Mouse (Mus musculus) cerebellum, adult 2 months (tissue): ENCODE results near the gene Foxo6. TPM values are rescaled to one million over a fixed set of nuclear protein-coding genes. Genes with fewer than 3 reads are reported as not detected.

ENCODE experiments used
- DNase-seq, 2 experiments: peaks; one replicate each; pipeline ENCODE4 v3.0.0; 2021
- H3K27ac ChIP-seq: fragments of 200-500 bp; 2 replicates; pipeline ENCODE4 v1.5.1; 2012; ENCODE audit warnings: low read length, control low read depth, inconsistent platforms; ENCODE audit not compliant: insufficient read depth
- H3K27me3 ChIP-seq: fragments of 200-500 bp; 2 replicates; pipeline ENCODE4 v1.6.1; 2012; ENCODE audit warnings: inconsistent platforms, mild to moderate bottlenecking, low read length, moderate library complexity; ENCODE audit not compliant: control insufficient read depth, insufficient read depth
- H3K4me1 ChIP-seq: fragments of 200-500 bp; 2 replicates; pipeline ENCODE4 v1.6.1; 2011; ENCODE audit warnings: low read length; ENCODE audit not compliant: control insufficient read depth, insufficient read depth
- H3K4me3 ChIP-seq: fragments of 200-500 bp; replicated peaks from 2 replicates; pipeline ENCODE3; 2011; ENCODE audit warnings: mild to moderate bottlenecking, low read depth, low read length, control low read depth; ENCODE audit not compliant: insufficient read depth
- CTCF ChIP-seq: fragments of 200-500 bp; IDR thresholded peaks from 2 replicates; pipeline ENCODE4 v1.5.1; 2011; ENCODE audit warnings: low read depth, mild to moderate bottlenecking, control low read depth, low read length, moderate library complexity, borderline replicate concordance; ENCODE audit not compliant: insufficient read depth
- POLR2A ChIP-seq: fragments of 200-500 bp; IDR thresholded peaks from 2 replicates; pipeline ENCODE4 v1.6.1; 2011; ENCODE audit warnings: low read length, control low read depth, borderline replicate concordance; ENCODE audit not compliant: insufficient read depth
- WGBS: fragments of 180-500 bp; shearing (Covaris S2); methylation state at CpG from one replicate; pipeline ENCODE4 v1.1.7; 2018; 5-methylcytosine and 5-hydroxymethylcytosine counted together
- polyA plus RNA-seq: library from polyadenylated mRNA; depleted of rRNA; stranded (reverse); fragments of >200 nt; gene quantifications from 2 replicates; pipeline ENCODE4 v1.2.3, GENCODE M21; 2012

Foxo6 gene
- polyA plus RNA-seq, 1 experiment: 2.0 TPM

DNA sequence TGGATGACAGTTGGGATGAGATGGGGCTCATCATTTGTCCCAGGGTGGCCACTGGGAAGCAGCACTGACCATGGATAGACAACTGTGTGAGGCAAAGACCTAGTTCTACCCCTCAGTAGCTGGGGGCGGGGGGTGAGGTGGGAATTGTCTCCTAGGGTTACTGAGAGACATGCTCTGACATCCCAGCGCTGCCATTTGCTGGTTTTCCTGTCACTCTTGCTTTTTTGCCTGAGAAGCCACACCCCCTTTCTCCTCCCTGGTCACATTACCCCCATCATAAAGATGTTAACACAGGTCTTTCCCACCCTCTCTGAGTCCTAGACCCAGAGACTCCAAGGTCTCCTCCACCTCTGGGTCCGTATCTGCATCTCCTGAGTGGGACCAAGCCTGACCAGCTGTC lies 47.7 kb downstream of the Foxo6 start:
- no peak for DNase-seq
- no peak overlapping the region for H3K27ac ChIP-seq
- TF ChIP-seq CTCF (no peak), POLR2A (no peak)
- no peaks in the 10 kb centered on the region for H3K27me3 ChIP-seq
- no peak overlapping the region for H3K4me3 ChIP-seq
- WGBS: 91% methylated on average over 3 of the region's 3 CpGs
- H3K4me1 ChIP-seq: peaks cover 21% of the 10 kb centered on the region

DNA sequence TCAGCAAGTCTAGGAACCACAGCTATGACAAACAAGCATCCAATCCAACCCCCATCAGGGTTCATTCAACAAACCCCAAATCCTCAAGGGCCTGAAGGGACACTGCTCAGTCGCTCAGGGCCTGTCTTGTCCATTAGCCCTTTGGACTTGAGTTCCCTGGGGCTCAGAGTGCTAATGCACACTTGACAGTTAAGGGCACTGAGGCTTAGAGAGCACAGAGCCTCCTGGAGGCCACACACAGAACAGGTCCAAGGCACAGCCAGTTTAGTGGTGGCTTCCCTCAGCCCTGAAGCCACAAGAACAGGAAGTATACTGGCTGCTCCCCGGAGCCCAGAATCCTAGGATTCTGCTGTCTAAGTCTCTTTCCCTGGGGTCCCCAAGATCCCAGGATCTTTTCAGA lies 53.9 kb downstream of the Foxo6 start:
- Histone ChIP-seq H3K27ac (no peak overlapping the region), H3K4me3 (no peak overlapping the region), H3K4me1 (no peaks in the 10 kb centered on the region), H3K27me3 (no peaks in the 10 kb centered on the region)
- WGBS: 80% methylated on average over 2 of the region's 2 CpGs
- no peak for DNase-seq
- TF ChIP-seq CTCF (no peak), POLR2A (no peak)

DNA sequence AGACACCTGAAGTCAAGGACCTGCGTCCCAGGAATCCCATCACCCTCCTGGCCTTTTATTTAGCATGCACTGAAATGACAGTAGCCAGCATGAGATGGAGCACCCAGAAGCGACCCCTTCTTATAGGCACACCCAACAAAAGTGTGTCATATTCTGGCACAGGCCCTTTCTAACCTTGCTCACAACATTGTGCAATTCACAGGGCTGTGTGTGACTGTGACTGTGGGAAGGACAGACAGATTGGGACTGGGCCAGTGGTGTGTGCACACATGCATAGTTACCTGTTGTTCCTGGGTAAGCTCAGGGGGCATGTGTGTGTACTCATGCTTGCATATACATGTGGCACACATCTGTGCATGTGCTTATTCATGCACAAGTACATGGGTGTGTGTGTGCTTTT lies 54.6 kb downstream of the Foxo6 start:
- Histone ChIP-seq H3K27ac (no peak overlapping the region), H3K4me1 (peaks cover 2% of the 10 kb centered on the region), H3K4me3 (no peak overlapping the region), H3K27me3 (no peaks in the 10 kb centered on the region)
- no peak for TF ChIP-seq CTCF
- no peak for TF ChIP-seq POLR2A
- no peak for DNase-seq
- 94% methylated on average over 2 of the region's 2 CpGs for WGBS

DNA sequence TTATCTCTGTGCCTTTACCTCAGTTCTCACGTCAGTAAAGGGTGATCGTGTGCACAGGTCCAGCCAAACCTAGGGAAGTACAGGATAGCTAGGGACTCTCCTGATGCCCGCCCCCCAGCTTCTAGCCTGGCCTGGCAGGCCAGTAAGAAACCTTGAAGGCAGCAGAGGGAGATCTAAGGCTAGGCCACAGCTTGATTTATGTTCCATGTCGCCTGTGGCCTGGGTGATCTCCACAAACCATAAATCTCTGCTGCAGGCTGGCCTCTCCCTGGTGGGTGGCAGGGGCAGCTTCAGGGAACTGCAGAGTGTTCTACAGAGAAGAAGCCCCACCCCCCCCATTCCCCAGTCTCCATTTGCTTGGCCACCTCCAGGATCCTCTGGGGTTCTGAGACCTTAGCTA lies 55.2 kb downstream of the Foxo6 start:
- no peak for DNase-seq
- Histone ChIP-seq H3K27me3 (no peaks in the 10 kb centered on the region), H3K27ac (no peak overlapping the region), H3K4me1 (peaks cover 8% of the 10 kb centered on the region), H3K4me3 (no peak overlapping the region)
- no peak for TF ChIP-seq POLR2A
- no peak for TF ChIP-seq CTCF
- 98% methylated on average over 4 of the region's 4 CpGs for WGBS

DNA sequence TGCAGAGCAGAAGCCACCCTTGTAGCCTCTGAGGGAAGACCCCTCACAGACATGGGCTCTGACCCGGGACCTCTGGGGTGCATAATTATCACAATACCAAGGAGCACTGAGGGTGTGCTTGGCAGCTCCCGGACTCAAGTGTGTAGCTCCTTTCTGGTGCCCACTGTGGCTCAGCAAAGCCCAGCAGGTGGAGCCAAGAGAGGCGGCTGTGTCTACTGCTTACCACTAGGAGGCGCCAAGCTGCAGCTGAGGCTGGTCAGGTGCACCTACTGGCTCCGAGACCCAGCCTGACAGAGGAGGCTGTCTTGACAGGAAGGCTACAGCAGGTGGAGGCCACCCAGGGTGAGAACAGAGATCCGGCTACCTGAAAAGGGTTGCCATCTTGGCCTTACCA lies 56.9 kb downstream of the Foxo6 start:
- DNase-seq: peak; percentile 43 to 47
- Histone ChIP-seq H3K27me3 (no peaks in the 10 kb centered on the region), H3K27ac (no peak overlapping the region), H3K4me1 (peaks cover 22% of the 10 kb centered on the region), H3K4me3 (no peak overlapping the region)
- 25% methylated on average over 6 of the region's 6 CpGs for WGBS
- no peak for TF ChIP-seq POLR2A
- peak; percentile 71 for TF ChIP-seq CTCF

DNA sequence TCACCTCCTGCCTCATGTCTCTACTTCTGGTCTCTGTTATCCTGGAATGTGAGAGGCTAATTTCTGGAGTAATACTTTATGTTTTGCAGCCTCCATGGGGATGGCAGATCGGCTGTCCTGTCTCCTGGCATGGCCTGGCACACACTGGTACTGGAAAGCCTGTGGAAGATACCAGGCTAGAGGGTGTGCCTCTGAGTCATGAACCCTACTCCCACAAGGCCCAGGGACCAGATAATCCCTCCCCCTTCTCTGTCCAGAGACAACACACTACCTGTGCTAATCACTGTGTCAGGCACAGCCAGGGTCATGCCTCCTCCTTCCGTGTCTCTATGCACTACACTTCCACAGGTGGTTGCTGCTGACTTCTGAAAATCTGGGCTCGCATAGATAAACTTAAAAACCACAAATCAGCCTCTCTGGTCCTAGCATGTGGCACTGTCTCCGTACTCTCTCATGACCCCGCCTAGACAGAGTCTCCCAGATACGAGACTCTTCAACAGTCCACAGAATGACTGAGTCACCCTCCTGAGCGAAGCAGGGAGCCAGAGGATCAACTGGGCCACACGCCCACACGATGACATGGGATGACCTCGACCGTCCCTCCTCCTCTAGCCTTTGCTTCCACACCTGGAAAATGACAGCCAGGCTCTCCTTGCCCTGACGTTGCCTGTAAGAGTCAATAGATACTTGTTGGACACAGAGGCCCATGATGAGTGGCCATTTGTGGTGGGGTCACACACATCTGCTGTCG lies 57.5 kb downstream of the Foxo6 start:
- TF ChIP-seq POLR2A: no peak
- H3K27ac ChIP-seq: no peak overlapping the region
- no peak for DNase-seq
- 92% methylated on average over 13 of the region's 13 CpGs for WGBS
- no peaks in the 10 kb centered on the region for H3K27me3 ChIP-seq
- H3K4me3 ChIP-seq: no peak overlapping the region
- H3K4me1 ChIP-seq: peaks cover 23% of the 10 kb centered on the region

DNA sequence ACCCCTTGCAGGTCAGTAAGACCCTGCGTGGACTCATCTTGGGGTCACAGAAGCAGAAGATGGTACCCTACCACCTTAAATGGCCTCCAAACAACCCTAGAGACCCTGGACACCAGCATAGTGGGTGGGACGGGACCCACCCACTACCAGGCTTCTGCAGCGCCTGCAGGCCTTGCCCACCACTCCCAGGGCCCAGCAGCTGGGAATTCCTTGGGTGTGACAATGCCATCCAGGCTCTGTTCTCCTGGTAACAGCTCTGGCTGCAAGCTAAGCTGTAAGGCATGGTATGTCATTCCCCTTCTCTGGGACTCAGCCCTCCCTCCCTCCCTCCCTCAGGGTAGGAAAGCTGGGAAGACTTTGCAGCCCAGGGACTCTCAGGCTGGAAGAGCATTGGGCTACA lies 58.5 kb downstream of the Foxo6 start:
- TF ChIP-seq CTCF (no peak), POLR2A (no peak)
- 98% methylated on average over 3 of the region's 3 CpGs for WGBS
- no peak overlapping the region for H3K4me3 ChIP-seq
- DNase-seq: no peak
- no peak overlapping the region for H3K27ac ChIP-seq
- H3K27me3 ChIP-seq: no peaks in the 10 kb centered on the region
- H3K4me1 ChIP-seq: peaks cover 28% of the 10 kb centered on the region

DNA sequence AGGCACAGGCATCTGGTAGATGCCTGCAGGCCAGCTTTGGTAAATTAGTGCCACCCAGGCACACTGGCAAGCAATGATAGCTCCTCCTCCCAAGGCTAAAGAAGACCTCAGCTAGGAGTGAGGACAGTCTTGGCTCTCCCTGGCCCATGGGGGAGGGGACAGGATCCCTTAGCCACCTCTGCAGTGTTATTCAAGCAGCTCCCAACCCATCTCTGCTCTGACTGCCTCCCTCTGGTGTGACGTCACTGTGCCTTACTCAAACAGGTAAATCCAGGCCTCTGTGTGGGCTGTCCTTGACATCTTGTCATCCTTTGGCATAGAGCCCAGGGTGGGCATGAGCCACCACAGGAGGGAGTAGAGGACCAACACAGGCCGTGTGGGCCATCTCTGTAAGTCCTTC lies 59.9 kb downstream of the Foxo6 start:
- Histone ChIP-seq H3K4me3 (no peak overlapping the region), H3K4me1 (peaks cover 28% of the 10 kb centered on the region), H3K27me3 (no peaks in the 10 kb centered on the region), H3K27ac (no peak overlapping the region)
- no peak for TF ChIP-seq CTCF
- TF ChIP-seq POLR2A: no peak
- no peak for DNase-seq
- 93% methylated on average over 2 of the region's 2 CpGs for WGBS
